Mouse (Mus musculus) lung, postnatal 0 days (tissue): Measurements from ENCODE around the gene Cib2.

Experiments used
- CTCF ChIP-seq: IDR thresholded peaks from 2 replicates; pipeline ENCODE4 v1.5.1; 2016; ENCODE audit warnings: antibody characterized with exemption, mild to moderate bottlenecking
- EP300 ChIP-seq: IDR thresholded peaks from 2 replicates; pipeline ENCODE4 v1.6.1; 2016; ENCODE audit warnings: antibody characterized with exemption, mild to moderate bottlenecking, control low read depth

GRCm38 (mm10) chr9:54538244-54538643 lies 21.8 kb downstream of the Cib2 start:
- TF ChIP-seq EP300 (no peak), CTCF (no peak)
